Mouse (Mus musculus) gastrocnemius, postnatal 10 days (tissue): ENCODE measurements around the gene Tmem246. TPM values are rescaled to one million over a fixed set of nuclear protein-coding genes. Genes with fewer than 3 reads are reported as not detected.
"Not testable (repeated sequence)": the region's sequence is repeated elsewhere in the genome, so short reads cannot be mapped to it uniquely, and the experiment has no call there.

Experiments used
- DNase-seq: peaks from one replicate; pipeline ENCODE4 v3.0.0; 2021; ENCODE audit warnings: mixed read lengths
- long read RNA-seq, 2 experiments: library from polyadenylated mRNA; stranded (forward); transcript quantifications; one replicate each; pipeline ENCODE4 v2.0.0; 2021
- total RNA-seq, 2 experiments: library from RNA; stranded (reverse); gene quantifications; 2 replicates each; pipeline ENCODE4 v1.2.3; 2021

The Tmem246 gene
- 10 to 100 TPM; 42.0 to 45.8 TPM for total RNA-seq
- long read RNA-seq, experiment 1, transcript Tmem246-201 (2 exons, 2,989 nt) = minor isoform, 34 of 162 reads
- long read RNA-seq, experiment 1, transcript Tmem246-202 (2 exons, 748 nt) = major isoform, 112 of 162 reads
- long read RNA-seq, experiment 1, partial matches to known transcripts = 0 of 162 reads
- long read RNA-seq, experiment 1, other reads (novel, unspliced or antisense) = 16 of 162 reads
- long read RNA-seq, experiment 2, transcript Tmem246-202 (2 exons, 748 nt) = major isoform, 115 of 160 reads
- long read RNA-seq, experiment 2, transcript Tmem246-201 (2 exons, 2,989 nt) = minor isoform, 26 of 160 reads
- long read RNA-seq, experiment 2, partial matches to known transcripts = 0 of 160 reads
- long read RNA-seq, experiment 2, other reads (novel, unspliced or antisense) = 19 of 160 reads

- DNase-seq = peak; percentile 73
These were observed at the start of gene Tmem246 for GRCm38 (mm10) chr4:49597183-49598100. Gene Tmem246 (minus strand): TSS chr4:49597876.

- no peak for DNase-seq
These were observed 42.2 kb upstream of the Tmem246 start for GRCm38 (mm10) chr4:49639913-49640312.

GRCm38 (mm10) chr4:49637821-49638220 is 40.1 kb upstream of the Tmem246 start:
- DNase-seq = no peak

GRCm38 (mm10) chr4:49632139-49632481 is 34.4 kb upstream of the Tmem246 start:
- DNase-seq = no peak

- peak; percentile 94 for DNase-seq
These were observed 33.9 kb upstream of the Tmem246 start, which contains the start of gene Rnf20 for GRCm38 (mm10) chr4:49631319-49632138. Gene Rnf20 (plus strand): TSS chr4:49632006.

GRCm38 (mm10) chr4:49628941-49629340 is 31.3 kb upstream of the Tmem246 start:
- no peak for DNase-seq

- peak; percentile 77 for DNase-seq
These were observed 29.3 kb upstream of the Tmem246 start for GRCm38 (mm10) chr4:49626973-49627372.

- not testable (repeated sequence) for DNase-seq
These were observed 27.3 kb upstream of the Tmem246 start for GRCm38 (mm10) chr4:49624969-49625368.

GRCm38 (mm10) chr4:49623916-49624315 is 26.2 kb upstream of the Tmem246 start:
- DNase-seq = no peak

GRCm38 (mm10) chr4:49622272-49622671 is 24.6 kb upstream of the Tmem246 start:
- DNase-seq = no peak

- not testable (repeated sequence) for DNase-seq
These were observed 22.2 kb upstream of the Tmem246 start for GRCm38 (mm10) chr4:49619861-49620260.

- DNase-seq = no peak
These were observed 19.2 kb upstream of the Tmem246 start for GRCm38 (mm10) chr4:49616924-49617323.

- DNase-seq = no peak
These were observed 7.8 kb upstream of the Tmem246 start for GRCm38 (mm10) chr4:49605459-49605858.

GRCm38 (mm10) chr4:49604616-49605015 is 6.9 kb upstream of the Tmem246 start:
- DNase-seq = no peak

GRCm38 (mm10) chr4:49604016-49604546 is 6.4 kb upstream of the Tmem246 start:
- no peak for DNase-seq

- DNase-seq = no peak
These were observed 5.5 kb upstream of the Tmem246 start for GRCm38 (mm10) chr4:49603161-49603560.

GRCm38 (mm10) chr4:49596846-49597182 is 862 bp downstream of the Tmem246 start:
- no peak for DNase-seq

GRCm38 (mm10) chr4:49590152-49590551 is 7.5 kb downstream of the Tmem246 start:
- DNase-seq = no peak

GRCm38 (mm10) chr4:49586811-49587210 is 10.9 kb downstream of the Tmem246 start:
- DNase-seq = peak; percentile 51

GRCm38 (mm10) chr4:49585524-49586101 is 12.1 kb downstream of the Tmem246 start:
- no peak for DNase-seq
